Mouse (Mus musculus): ENCODE measurements around the gene Fgf6. TPM values are rescaled to one million over a fixed set of nuclear protein-coding genes. Genes with fewer than 3 reads are reported as not detected.
A peak's percentile ranks its signal among the peaks of the same experiment; 100 is the strongest.

The Fgf6 gene
- polyA plus RNA-seq, 1 experiment from 2014 or later, result not detected

DNA sequence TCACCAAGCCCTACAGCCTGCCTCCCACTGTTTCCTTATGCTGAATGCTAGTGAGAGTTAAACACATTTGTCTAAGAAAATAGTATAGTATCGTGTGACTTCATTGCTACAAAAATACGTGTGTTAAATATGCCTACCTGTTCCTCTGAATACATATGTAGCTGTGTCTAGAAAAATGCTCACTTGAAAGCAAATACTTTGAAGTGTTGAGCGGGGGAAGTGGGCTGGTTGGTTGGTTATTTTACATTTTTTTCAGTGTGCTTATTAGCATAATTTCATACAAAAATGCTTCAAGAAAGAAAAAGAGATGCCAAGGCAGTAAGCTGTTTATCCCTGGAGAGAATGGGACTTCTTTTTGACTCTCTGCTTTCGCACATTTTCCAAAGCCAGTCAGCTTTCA lies 44.6 kb downstream of the Fgf6 start:
- no peaks in the 10 kb centered on the region for H3K36me3 ChIP-seq (ENCODE audit: control insufficient read depth, insufficient read depth, low read length)
- no peak overlapping the region for H3K4me3 ChIP-seq (ENCODE audit: low read depth, low read length)
- no peak overlapping the region for H3K4me2 ChIP-seq (ENCODE audit: low read depth, low read length)
- no peak overlapping the region for H3K9ac ChIP-seq (replicated peaks; ENCODE audit: low read depth, low read length)
- 90% methylated on average over 4 of the region's 4 CpGs for WGBS
- no peak overlapping the region for H3K27ac ChIP-seq (ENCODE audit: low read depth, low read length)
- no peaks in the 10 kb centered on the region for H3K27me3 ChIP-seq (ENCODE audit: control insufficient read depth, insufficient read depth, low read length)
- ATAC-seq (ENCODE audit: low read depth), result no peak
- no peaks in the 10 kb centered on the region; the same call in 1 of the 2 replicates for H3K4me1 ChIP-seq (ENCODE audit: control insufficient read depth, insufficient read depth, low read length)
- no peaks in the 10 kb centered on the region for H3K9me3 ChIP-seq (ENCODE audit: control insufficient read depth, low read length)

DNA sequence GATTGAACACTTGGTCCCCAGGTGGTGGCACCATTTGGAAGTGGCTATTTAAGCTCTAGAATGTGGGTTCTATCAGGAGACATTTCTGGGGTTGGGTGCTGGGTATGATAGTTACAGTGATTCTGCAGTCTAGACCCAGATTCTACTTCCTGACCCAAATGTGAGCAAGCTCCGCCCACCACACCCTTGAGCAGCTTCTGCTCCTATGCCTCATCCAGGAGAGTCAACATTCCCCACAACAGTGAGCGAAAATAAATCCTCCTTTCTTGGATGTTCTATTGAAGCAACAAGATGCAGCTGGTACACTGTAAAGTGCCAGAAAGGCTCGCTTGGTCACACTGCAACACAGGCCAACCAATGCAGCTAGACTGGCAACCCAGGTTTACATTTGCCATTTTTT lies 48.5 kb downstream of the Fgf6 start:
- Histone ChIP-seq H3K9ac (replicated peaks; ENCODE audit: low read depth, low read length) (no peak overlapping the region), H3K4me2 (ENCODE audit: low read depth, low read length) (no peak overlapping the region), H3K9me3 (ENCODE audit: control insufficient read depth, low read length) (no peaks in the 10 kb centered on the region), H3K4me3 (ENCODE audit: low read depth, low read length) (no peak overlapping the region), H3K27ac (ENCODE audit: low read depth, low read length) (no peak overlapping the region), H3K36me3 (ENCODE audit: control insufficient read depth, insufficient read depth, low read length) (no peaks in the 10 kb centered on the region), H3K27me3 (ENCODE audit: control insufficient read depth, insufficient read depth, low read length) (no peaks in the 10 kb centered on the region), H3K4me1 (ENCODE audit: control insufficient read depth, insufficient read depth, low read length) (no peaks in the 10 kb centered on the region; the same call in 1 of the 2 replicates)
- no peak for ATAC-seq (ENCODE audit: low read depth)
- 91% methylated on average over 3 of the region's 3 CpGs for WGBS

DNA sequence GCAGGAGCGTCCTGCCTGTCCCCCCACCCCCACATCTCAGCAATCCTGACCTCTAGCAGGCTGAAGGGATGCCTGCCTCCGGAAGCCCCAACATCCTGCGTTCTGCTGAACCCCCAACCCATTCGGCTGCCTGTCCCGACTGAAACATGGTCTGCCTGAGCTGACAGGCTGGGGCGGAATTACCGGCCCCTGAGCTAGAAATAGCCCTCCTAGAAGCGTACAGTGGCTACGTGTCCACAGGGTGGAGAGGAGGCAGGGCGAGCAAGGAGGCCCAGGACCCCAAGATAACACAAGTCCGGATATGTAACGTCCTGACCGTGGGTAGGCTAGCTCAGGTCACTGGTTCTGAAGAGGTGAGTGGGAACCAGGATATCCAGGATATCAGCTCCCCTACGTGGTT lies 49.4 kb downstream of the Fgf6 start:
- no peak overlapping the region for H3K4me3 ChIP-seq (ENCODE audit: low read depth, low read length)
- peak overlapping the region; percentile 20; the same call in 1 of the 2 replicates for H3K4me2 ChIP-seq (ENCODE audit: low read depth, low read length)
- 9% methylated on average over 14 of the region's 14 CpGs for WGBS
- H3K4me1 ChIP-seq (ENCODE audit: control insufficient read depth, insufficient read depth, low read length), result no peaks in the 10 kb centered on the region; the same call in 1 of the 2 replicates
- no peaks in the 10 kb centered on the region for H3K36me3 ChIP-seq (ENCODE audit: control insufficient read depth, insufficient read depth, low read length)
- no peaks in the 10 kb centered on the region for H3K27me3 ChIP-seq (ENCODE audit: control insufficient read depth, insufficient read depth, low read length)
- no peak for ATAC-seq (ENCODE audit: low read depth)
- no peaks in the 10 kb centered on the region for H3K9me3 ChIP-seq (ENCODE audit: control insufficient read depth, low read length)
- H3K9ac ChIP-seq (replicated peaks; ENCODE audit: low read depth, low read length), result 0 out of 2 replicates have a peak overlapping the region, but pooled peaks have one; percentile 25
- no peak overlapping the region for H3K27ac ChIP-seq (ENCODE audit: low read depth, low read length)

DNA sequence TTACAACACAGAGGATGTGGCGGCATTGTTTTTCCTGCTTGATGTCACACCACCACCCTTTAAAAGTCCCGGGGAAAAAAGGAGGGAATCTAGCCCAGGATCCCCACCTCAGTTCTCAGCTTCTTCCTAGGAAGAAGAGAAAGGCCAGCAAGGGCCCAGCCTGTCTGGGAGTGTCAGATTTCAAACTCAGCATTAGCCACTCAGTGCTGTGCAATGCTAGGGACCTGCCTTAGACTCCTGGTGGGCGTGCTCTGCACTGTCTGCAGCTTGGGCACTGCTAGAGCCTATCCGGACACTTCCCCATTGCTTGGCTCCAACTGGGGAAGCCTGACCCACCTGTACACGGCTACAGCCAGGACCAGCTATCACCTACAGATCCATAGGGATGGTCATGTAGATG lies 57.4 kb downstream of the Fgf6 start, which contains the start of gene Fgf23:
TSS of gene Fgf23 (plus strand) at position 86 of the 400 bp plus-strand sequence.
- no peaks in the 10 kb centered on the region for H3K4me1 ChIP-seq (ENCODE audit: control insufficient read depth, insufficient read depth, low read length)
- no peaks in the 10 kb centered on the region for H3K36me3 ChIP-seq (ENCODE audit: control insufficient read depth, insufficient read depth, low read length)
- H3K27ac ChIP-seq (ENCODE audit: low read depth, low read length), result no peak within 1 kb of the TSS
- no peak for ATAC-seq (ENCODE audit: low read depth)
- WGBS, result 21% methylated on average over 5 of the region's 5 CpGs
- H3K9me3 ChIP-seq (ENCODE audit: control insufficient read depth, low read length), result no peaks in the 10 kb centered on the region
- H3K9ac ChIP-seq (replicated peaks; ENCODE audit: low read depth, low read length), result no peak within 1 kb of the TSS
- H3K4me3 ChIP-seq (ENCODE audit: low read depth, low read length), result no peak within 1 kb of the TSS
- no peaks in the 10 kb centered on the region for H3K27me3 ChIP-seq (ENCODE audit: control insufficient read depth, insufficient read depth, low read length)
- no peak within 1 kb of the TSS for H3K4me2 ChIP-seq (ENCODE audit: low read depth, low read length)

Other genes with a start within 250 kb of the Fgf6 start
- 193 and 203 TPM in 2 replicates for gene Ndufa9, start 166.4 kb upstream of the Fgf6 start, polyA plus RNA-seq (2014; fragmentation: Nextera tagmentation; extraction: Ambion mirVana)
- 0.14 and 0.27 TPM in 2 replicates for gene Akap3, start 162.5 kb upstream of the Fgf6 start, polyA plus RNA-seq (2014; fragmentation: Nextera tagmentation; extraction: Ambion mirVana)
- 0.32 TPM in 1 of 2 replicates, not detected in the other for gene Dyrk4, start 93.7 kb upstream of the Fgf6 start, polyA plus RNA-seq (2014; fragmentation: Nextera tagmentation; extraction: Ambion mirVana)
- gene Rad51ap1, start 76.0 kb upstream of the Fgf6 start, polyA plus RNA-seq (2014; fragmentation: Nextera tagmentation; extraction: Ambion mirVana), result 10.2 and 12.6 TPM in 2 replicates
- 35.2 and 37.3 TPM in 2 replicates for gene D6Wsu163e, start 75.6 kb upstream of the Fgf6 start, polyA plus RNA-seq (2014; fragmentation: Nextera tagmentation; extraction: Ambion mirVana)
- gene Fgf23, start 57.3 kb downstream of the Fgf6 start, polyA plus RNA-seq (2014; fragmentation: Nextera tagmentation; extraction: Ambion mirVana), result 0.11 TPM in 1 of 2 replicates, not detected in the other
- 4.2 and 6.7 TPM in 2 replicates for gene Tigar, start 94.0 kb downstream of the Fgf6 start, polyA plus RNA-seq (2014; fragmentation: Nextera tagmentation; extraction: Ambion mirVana)
- 78.2 and 110 TPM in 2 replicates for gene Ccnd2, start 136.6 kb downstream of the Fgf6 start, polyA plus RNA-seq (2014; fragmentation: Nextera tagmentation; extraction: Ambion mirVana)

Data from neural tube, embryonic 14.5 days (tissue).